Mouse (Mus musculus) hindbrain, embryonic 14.5 days (tissue): ENCODE measurements at regions not wholly inside any gene's neighbourhood (a gene's known extent, or its start where the extent isn't known, plus 50 kb on each side); places are given as distances from the start of the nearest gene placed in this dataset.

Source experiments
- ATAC-seq: fragments of 200-750 bp; cut with Nextera tagmentation; 2 replicates; pipeline ENCODE4 v1.8.0; 2017; ENCODE audit warnings: moderate number of reproducible peaks, mild to moderate bottlenecking, moderate TSS enrichment, moderate library complexity; ENCODE audit not compliant: low FRiP score
- DNase-seq: peaks from one replicate; pipeline ENCODE4 v3.0.0-alpha.2; 2015; ENCODE audit warnings: low spot score
- H3K27ac ChIP-seq: fragments of 300-500 bp; sonication (generic); 2 replicates; pipeline ENCODE4 v1.5.1; 2014; ENCODE audit warnings: mild to moderate bottlenecking, moderate library complexity
- H3K27me3 ChIP-seq: fragments of 300-500 bp; sonication (generic); 2 replicates; pipeline ENCODE4 v1.6.1; 2014; ENCODE audit warnings: mild to moderate bottlenecking, low read length, mixed read lengths; ENCODE audit not compliant: control insufficient read depth, insufficient read depth
- H3K36me3 ChIP-seq: fragments of 300-500 bp; sonication (generic); replicated peaks from 2 replicates; pipeline ENCODE4 v1.6.1; 2014; ENCODE audit not compliant: control insufficient read depth, insufficient read depth
- H3K4me1 ChIP-seq: fragments of 300-500 bp; sonication (generic); replicated peaks from 2 replicates; pipeline ENCODE4 v1.6.1; 2014; ENCODE audit warnings: antibody characterized with exemption, low read length, mixed read lengths; ENCODE audit not compliant: control insufficient read depth, insufficient read depth
- H3K4me2 ChIP-seq: fragments of 300-500 bp; sonication (generic); replicated peaks from 2 replicates; pipeline ENCODE4 v1.6.1; 2014; ENCODE audit warnings: mild to moderate bottlenecking, moderate library complexity
- H3K4me3 ChIP-seq: fragments of 300-500 bp; sonication (generic); replicated peaks from 2 replicates; pipeline ENCODE4 v1.5.1; 2014; ENCODE audit warnings: mild to moderate bottlenecking, low read length
- H3K9ac ChIP-seq: fragments of 300-500 bp; sonication (generic); 2 replicates; pipeline ENCODE4 v1.6.1; 2014
- H3K9me3 ChIP-seq: fragments of 300-500 bp; sonication (generic); 2 replicates; pipeline ENCODE4 v1.6.1; 2016; ENCODE audit warnings: low read length; ENCODE audit not compliant: control insufficient read depth
- WGBS: fragments of 180-500 bp; shearing (Covaris S2); extraction: QIAGEN DNeasy Blood & Tissue Kit; methylation state at CpG from one replicate; pipeline ENCODE4 v1.1.7; 2014; 5-methylcytosine and 5-hydroxymethylcytosine counted together
- microRNA counts: library from miRNA; unstranded; fragments of <30 nt; microRNA quantifications from one replicate; lab custom pipeline; 2016
- microRNA-seq: library from miRNA; unstranded; fragments of <30 nt; microRNA quantifications from one replicate; pipeline ENCODE4, GENCODE M21; 2016

DNA sequence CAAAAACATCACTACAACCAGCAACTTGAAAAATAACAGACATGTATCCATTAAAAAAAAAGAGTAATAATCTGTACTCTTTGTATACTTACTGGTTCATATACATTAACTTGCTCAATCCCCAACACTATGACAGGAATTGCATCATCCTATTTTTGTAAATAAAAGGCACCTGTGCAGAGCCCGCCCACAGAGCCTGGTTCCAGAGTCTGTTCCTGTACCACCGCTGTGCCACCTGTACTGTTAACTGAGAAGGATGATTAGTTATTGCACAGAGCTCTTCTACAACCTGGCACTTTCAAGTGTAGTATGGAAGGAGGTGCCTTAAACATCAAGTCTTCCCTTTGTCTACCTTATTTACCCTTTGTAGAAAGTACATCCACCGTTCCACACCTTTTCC lies 1843.9 kb upstream of the Lrrc6 start:
- Histone ChIP-seq H3K4me3 (no peak overlapping the region), H3K4me1 (no peaks in the 10 kb centered on the region), H3K27ac (no peak overlapping the region), H3K9ac (no peak overlapping the region), H3K9me3 (no peaks in the 10 kb centered on the region), H3K4me2 (no peak overlapping the region), H3K27me3 (no peaks in the 10 kb centered on the region), H3K36me3 (peaks cover 11% of the 10 kb centered on the region; the same call in 1 of the 2 replicates)
- WGBS: over 99% methylated on average over 3 of the region's 3 CpGs
- DNase-seq: no peak
- no peak for ATAC-seq

DNA sequence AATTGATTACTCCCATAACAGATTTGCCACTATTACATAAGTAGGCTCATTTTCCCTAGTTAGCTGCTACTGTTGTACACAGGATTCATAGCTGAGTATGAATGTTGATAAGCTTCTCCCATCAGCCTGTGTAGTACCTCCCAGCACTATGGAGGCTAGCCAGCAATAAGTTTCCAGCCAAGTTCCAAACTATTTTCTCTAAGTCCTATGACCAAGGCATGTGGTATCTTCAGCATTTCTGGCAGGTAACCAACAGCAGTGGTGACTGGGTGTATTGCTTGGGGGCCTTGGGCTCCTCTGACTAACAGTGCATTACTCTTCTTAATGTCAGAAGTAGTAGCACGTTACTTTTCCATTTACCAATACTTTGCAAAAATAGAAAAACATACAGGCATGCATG lies 1841.8 kb upstream of the Lrrc6 start:
- no peaks in the 10 kb centered on the region for H3K9me3 ChIP-seq
- H3K4me1 ChIP-seq: no peaks in the 10 kb centered on the region
- 96% methylated on average over 1 of the region's 1 CpGs for WGBS
- H3K27ac ChIP-seq: no peak overlapping the region
- H3K27me3 ChIP-seq: no peaks in the 10 kb centered on the region
- ATAC-seq: no peak
- H3K36me3 ChIP-seq: peaks cover 16% of the 10 kb centered on the region; the same call in 1 of the 2 replicates
- no peak overlapping the region for H3K4me3 ChIP-seq
- no peak overlapping the region for H3K4me2 ChIP-seq
- H3K9ac ChIP-seq: no peak overlapping the region
- DNase-seq: no peak

DNA sequence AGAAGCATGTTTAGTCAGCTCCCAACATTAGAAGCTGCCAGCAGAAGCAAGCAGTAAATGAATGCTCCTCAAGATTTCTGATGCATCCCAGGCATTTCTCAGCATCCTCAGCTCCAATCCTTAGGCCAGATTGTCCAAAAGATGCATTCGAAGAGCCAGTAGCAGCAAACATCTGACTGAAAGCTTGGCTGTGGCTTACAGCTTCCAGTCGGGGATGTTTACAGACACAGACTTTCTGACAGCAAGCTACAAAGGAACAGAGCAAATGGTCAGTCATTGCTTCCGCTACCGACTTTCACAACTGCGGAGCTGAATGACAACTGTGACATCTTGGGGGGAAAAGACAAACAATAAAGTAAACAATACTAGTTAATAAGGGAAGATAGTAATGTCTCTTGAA lies 1840.3 kb upstream of the Lrrc6 start:
- no peaks in the 10 kb centered on the region for H3K4me1 ChIP-seq
- no peak for DNase-seq
- no peaks in the 10 kb centered on the region for H3K27me3 ChIP-seq
- no peak overlapping the region for H3K4me3 ChIP-seq
- ATAC-seq: no peak
- no peaks in the 10 kb centered on the region for H3K9me3 ChIP-seq
- 77% methylated on average over 5 of the region's 5 CpGs for WGBS
- no peak overlapping the region for H3K4me2 ChIP-seq
- H3K9ac ChIP-seq: no peak overlapping the region
- H3K27ac ChIP-seq: no peak overlapping the region
- peaks cover 16% of the 10 kb centered on the region; the same call in 1 of the 2 replicates for H3K36me3 ChIP-seq

DNA sequence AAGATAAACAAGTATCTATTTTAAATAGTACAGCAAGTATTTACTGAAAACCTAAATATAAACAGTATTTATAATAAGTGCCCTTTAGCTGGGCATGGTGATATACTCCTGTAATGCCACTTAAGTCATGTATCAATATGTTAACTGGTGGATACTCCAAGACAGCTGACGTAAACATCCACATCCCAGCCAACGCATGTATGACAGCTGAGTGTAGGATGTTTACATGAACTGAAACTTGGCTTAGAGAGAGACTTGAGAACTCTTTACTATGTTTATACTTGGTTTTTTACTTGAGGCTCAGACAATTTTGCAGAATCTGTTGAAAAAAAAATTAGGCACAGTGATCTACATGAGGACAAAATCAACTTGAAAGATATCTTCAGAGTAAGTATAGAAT lies 1836.6 kb upstream of the Lrrc6 start:
- no peak for DNase-seq
- no peak for ATAC-seq

DNA sequence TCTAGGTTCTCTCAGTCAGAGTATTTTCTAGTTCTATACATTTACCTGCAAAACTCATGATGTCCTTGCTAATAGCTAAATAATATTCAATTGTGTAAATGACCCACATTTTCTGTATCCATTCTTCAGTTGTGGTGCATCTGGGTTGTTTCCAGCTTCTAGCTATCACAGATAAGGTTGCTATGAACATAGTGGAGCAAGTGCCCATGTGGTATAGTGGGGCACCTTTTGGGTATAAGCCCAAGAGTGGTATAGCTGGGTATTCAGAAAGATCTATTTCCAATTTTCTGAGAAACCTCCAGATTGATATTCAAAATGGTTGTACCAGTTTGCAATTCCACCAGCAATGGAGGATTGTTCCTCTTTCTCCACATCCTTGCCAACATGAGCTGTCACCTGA lies 1835.1 kb upstream of the Lrrc6 start:
- H3K4me1 ChIP-seq: no peaks in the 10 kb centered on the region
- no peaks in the 10 kb centered on the region for H3K9me3 ChIP-seq
- no peak overlapping the region for H3K4me2 ChIP-seq
- H3K27me3 ChIP-seq: no peaks in the 10 kb centered on the region
- ATAC-seq (no peak), DNase-seq (no peak)
- no peak overlapping the region for H3K4me3 ChIP-seq
- H3K9ac ChIP-seq: no peak overlapping the region
- peaks cover 11% of the 10 kb centered on the region; the same call in 1 of the 2 replicates for H3K36me3 ChIP-seq
- no peak overlapping the region for H3K27ac ChIP-seq

More for the DNA sequence above, 1836.6 kb upstream of the Lrrc6 start:
- Histone ChIP-seq H3K9me3 (no peaks in the 10 kb centered on the region), H3K36me3 (peaks cover 13% of the 10 kb centered on the region; the same call in 1 of the 2 replicates), H3K4me1 (no peaks in the 10 kb centered on the region), H3K27ac (no peak overlapping the region), H3K4me2 (no peak overlapping the region), H3K9ac (no peak overlapping the region), H3K4me3 (no peak overlapping the region), H3K27me3 (no peaks in the 10 kb centered on the region)
- 94% methylated on average over 2 of the region's 2 CpGs for WGBS

DNA sequence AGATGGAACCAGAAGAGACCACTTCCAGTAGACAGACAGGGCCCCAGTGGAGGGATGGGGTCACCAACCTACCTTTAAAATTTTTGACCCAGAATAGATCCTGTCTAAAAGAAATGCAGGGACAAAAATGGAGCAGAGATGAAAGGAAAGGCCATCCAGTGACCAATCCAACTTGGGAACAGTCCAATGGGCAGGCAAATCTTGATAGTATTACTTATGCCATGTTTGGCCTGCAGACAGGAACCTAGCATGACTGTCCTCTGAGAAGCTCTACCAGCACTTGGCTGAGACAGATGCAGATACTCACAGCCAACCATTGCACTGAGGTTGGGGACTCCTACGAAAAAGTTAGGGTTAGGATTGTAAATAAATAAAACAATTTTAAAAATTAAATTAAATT lies 1815.4 kb upstream of the Lrrc6 start:
- DNase-seq (no peak), ATAC-seq (no peak)
- no peak overlapping the region for H3K4me2 ChIP-seq
- no peaks in the 10 kb centered on the region for H3K36me3 ChIP-seq
- H3K4me3 ChIP-seq: no peak overlapping the region
- H3K4me1 ChIP-seq: no peaks in the 10 kb centered on the region
- H3K27ac ChIP-seq: no peak overlapping the region
- no peaks in the 10 kb centered on the region for H3K27me3 ChIP-seq
- no peak overlapping the region for H3K9ac ChIP-seq
- 91% methylated on average over 1 of the region's 1 CpGs for WGBS
- H3K9me3 ChIP-seq: no peaks in the 10 kb centered on the region

MicroRNA genes in the stretch of these regions (microRNA counts, 519-probe panel; counts per million panel counts)
- 6,278 counts per million, percentile 82 among the panel's probes with 10 or more counts for microRNA mmu-miR-30b (lab: Ali Mortazavi, UCI)
- microRNA mmu-miR-30d (lab: Ali Mortazavi, UCI): 5,442 counts per million, percentile 66 among the panel's probes with 10 or more counts

Small RNAs in the stretch of these regions (microRNA-seq; reads per million reads assigned to microRNA genes)
- 183 reads per million, percentile 58 among the genes with 10 or more reads in this experiment for gene Mir30b
- 7,113 reads per million, percentile 94 among the genes with 10 or more reads in this experiment for gene Mir30d
